Mouse (Mus musculus) liver, postnatal 0 days (tissue): ENCODE data around the gene Gnb3.

ENCODE experiments used
- CTCF ChIP-seq: sonication (generic); IDR thresholded peaks from 2 replicates; pipeline ENCODE4 v1.5.1; 2016; ENCODE audit warnings: antibody characterized with exemption, low read depth
- EP300 ChIP-seq: IDR thresholded peaks from 2 replicates; pipeline ENCODE4 v1.6.1; 2016; ENCODE audit warnings: antibody characterized with exemption, low read depth, mild to moderate bottlenecking

DNA sequence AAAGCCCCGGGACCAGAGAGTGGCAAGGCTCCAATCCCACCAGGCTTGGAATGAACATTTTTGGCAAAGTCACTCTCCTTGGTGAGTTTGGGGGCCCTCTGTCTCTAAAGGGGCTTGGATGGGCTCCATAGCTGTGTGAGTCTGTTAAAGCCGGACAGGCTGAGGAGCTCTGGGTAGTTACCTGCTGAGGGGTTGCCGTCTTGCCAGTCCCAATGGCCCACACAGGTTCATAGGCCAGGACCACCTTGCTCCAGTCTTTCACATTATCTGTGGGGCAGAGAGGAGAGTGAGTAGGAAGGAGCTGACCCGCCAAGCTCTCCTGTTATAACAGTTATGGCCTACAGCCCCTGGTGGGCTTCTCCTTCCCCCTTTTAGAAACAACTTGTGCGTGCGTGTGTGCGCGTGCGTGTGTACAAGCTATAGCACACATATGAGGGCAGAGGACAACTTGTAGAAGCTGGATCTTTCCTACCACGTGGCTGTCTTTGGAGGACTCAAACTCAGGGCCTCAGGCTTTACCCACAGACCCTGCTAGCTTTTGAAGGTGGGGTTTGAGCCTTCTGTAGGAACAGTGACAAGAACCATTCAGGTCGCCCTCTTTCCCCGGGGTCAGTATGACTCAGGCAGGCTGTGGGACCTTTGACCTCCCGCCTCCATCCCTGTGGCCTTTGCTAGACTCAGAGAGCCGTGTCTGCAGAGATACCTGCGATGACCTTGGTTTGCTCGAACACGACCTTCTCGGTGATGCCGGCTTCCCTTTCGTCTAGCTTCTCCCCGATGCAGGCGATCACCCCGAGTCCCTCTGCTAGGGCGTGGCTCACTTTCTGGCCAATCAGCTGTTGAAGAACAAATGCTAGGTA is 28.1 kb downstream of the Gnb3 start:
- TF ChIP-seq CTCF (no peak), EP300 (no peak)
